Mouse (Mus musculus) CD4-positive, CD25-positive, alpha-beta regulatory T cell, adult 4 months (primary cell): ENCODE measurements around the gene Slc25a34. TPM values are rescaled to one million over a fixed set of nuclear protein-coding genes. Genes with fewer than 3 reads are reported as not detected.

ENCODE experiments used
- ATAC-seq: one replicate; pipeline ENCODE4 v1.8.0; 2017
- polyA plus RNA-seq, 2 experiments: library from polyadenylated mRNA; unstranded; fragments of 100-300 nt; shearing (Covaris generic); gene quantifications; one replicate each; pipeline ENCODE4 v1.2.1; 2017

Slc25a34 gene
- polyA plus RNA-seq, 2 experiments from 2014 or later, result not detected

DNA sequence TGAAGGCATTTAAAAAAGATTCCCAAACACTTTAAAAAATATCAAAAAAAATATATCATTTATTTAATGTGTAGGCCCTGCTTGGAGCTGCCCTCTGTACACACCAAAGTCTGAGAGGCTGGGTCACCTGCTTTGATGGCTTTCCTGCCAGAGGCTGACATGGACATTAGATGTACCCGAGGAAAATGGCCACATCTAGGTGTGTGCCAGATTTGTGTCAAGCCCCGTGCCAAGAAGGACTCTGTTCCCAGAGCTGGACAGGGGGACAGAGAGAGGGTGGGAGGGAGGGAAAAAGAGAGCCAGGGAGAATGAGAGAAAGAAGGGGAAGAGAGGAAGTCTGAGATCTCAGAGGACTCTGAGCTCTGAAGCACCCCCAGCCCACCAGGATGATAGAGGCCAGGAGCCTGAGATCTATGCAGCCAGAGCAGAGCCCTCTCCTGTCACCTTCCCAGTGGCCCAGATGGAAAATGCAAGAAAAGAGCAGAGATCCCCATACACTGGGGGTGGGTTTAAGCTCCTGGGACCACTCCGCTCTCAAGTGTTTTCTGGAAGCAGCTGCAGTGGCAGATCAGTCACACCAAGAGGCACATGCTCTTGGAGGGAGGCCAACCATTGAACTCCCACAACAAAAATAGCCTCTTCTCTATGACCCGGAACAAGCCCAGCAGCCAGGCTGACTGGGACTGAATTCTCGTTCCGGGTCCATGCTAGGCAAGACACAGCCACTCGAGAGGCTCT is 19.7 kb upstream of the Slc25a34 start:
- no peak for ATAC-seq

DNA sequence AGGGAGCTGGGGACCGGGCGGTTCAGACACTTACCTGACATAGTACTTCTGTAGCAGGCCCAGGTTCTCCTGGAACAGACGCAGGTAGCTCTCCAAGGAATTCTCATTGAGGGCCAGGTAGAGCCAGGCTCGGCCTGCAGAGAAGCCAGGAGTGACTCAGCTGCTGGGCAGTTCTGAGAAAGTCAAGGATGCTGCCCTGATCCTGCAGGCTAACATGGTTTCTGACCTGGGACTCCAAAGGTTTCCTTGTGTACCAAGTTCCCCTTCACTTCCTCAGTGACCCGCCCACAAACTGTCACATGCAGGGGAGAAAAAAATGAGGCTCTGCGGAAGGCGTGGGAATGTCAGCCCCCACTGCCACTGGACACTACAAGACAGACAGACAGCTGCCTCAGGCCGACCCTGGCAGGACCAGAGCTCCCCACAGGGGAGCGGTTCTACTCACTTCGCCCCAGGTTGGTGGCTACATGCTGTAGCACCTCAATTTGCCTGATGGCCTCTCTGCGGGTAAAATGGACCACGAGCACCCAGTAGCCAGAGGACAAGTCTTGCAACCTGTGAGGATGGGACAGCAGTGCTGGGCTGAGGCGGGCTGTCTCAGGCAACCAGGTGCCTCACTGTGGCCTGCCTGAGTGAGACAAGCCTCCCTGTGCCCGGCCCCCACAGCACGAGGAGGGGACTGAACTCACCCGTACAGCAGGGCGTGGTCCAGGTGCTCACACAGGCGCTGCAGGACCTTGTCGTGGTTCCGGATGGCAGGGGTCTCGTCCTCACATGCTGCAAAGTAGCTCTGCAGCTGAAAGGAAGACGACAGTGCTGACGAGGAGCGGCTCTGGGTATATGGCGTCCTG is 18.6 kb upstream of the Slc25a34 start:
- ATAC-seq, result no peak

DNA sequence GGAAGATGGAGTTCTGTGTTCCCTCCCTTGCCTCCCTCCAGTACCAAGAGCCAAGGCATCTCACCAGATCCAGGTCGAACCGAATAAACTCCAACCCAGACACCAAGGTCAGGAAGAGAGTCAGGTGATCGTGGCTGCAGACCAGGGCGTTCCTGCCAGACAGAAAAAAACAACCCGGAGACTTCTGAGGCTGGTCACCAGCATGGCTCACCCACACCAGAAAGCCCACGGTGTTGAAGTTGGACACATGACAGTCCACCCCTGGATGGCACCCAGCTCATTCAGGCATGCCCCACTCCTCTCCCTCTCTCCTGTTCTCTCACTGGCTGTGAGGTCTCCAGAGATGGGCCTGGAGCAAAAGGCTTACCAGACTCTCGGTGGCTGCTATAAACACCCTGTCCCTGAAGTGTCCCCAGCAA is 17.7 kb upstream of the Slc25a34 start:
- no peak for ATAC-seq

DNA sequence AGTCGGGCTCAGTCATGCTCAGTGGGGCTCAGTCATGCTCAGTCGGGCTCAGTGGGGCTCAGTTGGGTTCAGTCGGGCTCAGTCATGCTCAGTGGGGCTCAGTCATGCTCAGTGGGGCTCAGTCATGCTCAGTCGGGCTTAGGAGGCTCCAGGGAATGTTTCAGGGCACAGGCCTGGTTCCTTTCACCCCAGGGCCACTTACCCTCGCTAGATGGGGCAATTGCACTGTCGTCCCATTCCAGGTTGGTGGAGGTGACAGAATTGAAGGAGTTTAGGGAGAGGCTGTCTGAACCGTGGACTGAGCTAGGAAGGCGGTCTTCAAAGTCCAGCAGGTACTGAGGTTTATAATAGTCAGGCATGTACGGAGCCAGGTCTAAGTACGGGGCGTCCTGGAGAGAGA is 15.9 kb upstream of the Slc25a34 start:
- ATAC-seq, result no peak

DNA sequence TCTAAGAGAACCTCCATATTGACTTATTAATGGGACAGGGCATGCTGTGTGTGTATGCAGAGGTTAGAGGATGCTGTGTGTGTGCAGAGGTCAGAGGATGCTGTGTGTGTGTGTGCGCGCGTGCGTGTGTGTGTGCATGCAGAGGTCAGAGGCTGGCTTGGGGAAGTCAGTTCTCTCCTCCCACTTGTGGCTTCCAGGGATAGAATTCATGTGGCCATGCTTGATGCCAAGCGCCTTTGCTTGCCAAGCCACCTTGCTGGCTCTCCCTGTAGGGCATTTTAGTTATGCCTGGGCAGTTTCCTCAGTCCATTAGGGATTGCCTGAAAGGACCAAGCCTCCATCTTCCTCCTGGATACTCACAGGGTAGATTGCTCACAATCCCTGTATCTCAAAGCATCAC is 13.1 kb upstream of the Slc25a34 start:
- no peak for ATAC-seq

DNA sequence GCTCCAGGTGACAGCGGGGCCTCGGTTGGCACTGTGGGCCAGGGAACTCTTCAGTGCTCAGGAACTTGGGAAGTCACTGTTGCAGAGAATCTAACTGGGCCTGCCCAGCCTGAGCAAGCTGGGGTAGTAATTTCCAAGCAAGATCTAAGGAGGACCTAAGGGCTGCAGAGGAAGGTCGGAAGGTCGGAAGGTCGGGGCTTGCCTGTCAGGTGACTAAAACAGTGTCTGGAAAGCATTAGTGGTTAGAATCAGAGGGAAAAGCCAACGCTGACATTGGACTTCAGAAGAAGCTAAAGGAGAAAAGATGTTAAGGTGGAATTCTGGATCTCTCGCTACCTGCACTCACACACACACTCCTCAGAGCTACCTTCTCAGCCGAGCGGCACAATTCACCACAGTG is 12.4 kb upstream of the Slc25a34 start:
- no peak for ATAC-seq

DNA sequence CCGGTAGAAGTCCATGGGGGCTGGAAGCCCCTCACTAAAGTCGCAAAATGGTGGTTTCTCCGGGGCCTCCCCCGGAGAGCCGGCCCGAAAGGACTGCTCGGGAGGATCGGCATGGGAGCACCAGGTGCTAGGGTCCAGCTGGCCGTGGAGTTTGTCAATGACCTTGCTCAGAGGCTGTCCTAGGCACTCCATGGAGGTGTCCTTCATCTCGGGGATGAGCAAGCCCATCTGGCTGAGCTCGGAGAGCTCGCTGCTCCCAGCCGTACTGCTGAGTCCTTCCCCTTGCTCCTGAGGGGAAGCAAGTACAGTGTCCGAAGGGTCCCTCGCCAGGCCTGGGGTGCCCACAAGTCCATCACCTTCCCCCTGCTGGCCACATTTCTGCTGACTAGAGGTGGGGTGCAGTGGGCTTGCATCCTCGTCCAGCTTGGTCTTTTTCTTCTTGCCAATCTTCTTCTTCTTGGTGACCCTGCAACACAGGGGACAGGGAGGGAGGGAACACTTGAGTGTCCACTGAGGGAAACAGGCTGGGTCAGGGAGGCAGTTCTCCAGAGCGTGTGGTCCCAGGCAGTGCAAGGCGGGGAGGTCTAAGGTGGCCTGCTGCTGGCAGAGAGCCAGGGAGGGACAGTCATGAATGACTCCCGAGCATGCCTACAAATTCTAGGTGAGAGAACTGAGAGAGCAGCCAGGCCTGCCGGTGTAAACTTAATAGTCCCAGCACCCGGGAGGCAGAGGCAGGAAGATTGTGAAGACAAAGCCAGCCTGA is 8.7 kb upstream of the Slc25a34 start:
- no peak for ATAC-seq

DNA sequence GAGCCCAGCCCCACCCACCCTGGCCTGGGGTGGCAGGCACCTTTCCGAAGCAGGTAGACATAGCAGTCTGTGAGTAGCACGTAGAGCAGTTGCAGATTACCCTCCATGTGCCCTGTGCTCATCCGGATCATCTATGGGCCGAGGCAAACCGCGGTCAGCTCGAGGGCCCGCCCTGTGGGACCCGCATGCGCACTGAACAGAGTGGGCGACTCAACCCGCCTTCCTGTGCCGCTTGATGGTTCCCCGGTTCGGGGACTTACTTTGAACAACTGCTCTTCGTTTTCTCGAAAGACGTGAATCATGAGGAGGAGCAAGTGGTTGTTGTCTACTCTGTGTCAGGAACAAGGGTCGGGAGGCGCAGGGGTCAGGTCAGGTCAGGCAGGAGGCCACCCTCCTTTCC is 7.6 kb upstream of the Slc25a34 start:
- no peak for ATAC-seq

- no peak for ATAC-seq
Measured at GRCm38 (mm10) chr4:141630021-141630420, 6.4 kb upstream of the Slc25a34 start.

DNA sequence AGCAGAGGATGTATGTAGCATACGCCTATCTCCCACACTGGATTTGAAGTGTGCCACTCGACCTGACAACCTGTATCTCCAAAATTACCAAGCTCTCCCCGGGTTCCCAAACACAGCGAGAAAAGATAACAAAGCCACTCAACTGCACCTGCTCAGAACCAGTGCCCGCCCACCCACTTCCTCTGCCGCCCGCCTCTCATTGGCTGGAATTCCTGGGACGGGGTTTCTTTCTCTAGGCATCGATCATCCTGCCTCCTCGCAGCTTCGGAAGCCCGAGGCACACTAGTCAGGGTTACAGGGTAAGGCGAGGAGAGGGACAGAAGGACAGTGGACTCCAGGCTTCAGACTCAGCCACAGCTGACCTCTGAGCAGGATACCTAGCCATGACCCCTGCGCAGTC is 5.0 kb upstream of the Slc25a34 start:
- no peak for ATAC-seq

GRCm38 (mm10) chr4:141627502-141627901 is 3.9 kb upstream of the Slc25a34 start:
- ATAC-seq, result no peak

GRCm38 (mm10) chr4:141625774-141626550 is 2.3 kb upstream of the Slc25a34 start:
- ATAC-seq, result no peak

- ATAC-seq, result peak; percentile 85
Measured at GRCm38 (mm10) chr4:141624983-141625773, 1.6 kb upstream of the Slc25a34 start.

DNA sequence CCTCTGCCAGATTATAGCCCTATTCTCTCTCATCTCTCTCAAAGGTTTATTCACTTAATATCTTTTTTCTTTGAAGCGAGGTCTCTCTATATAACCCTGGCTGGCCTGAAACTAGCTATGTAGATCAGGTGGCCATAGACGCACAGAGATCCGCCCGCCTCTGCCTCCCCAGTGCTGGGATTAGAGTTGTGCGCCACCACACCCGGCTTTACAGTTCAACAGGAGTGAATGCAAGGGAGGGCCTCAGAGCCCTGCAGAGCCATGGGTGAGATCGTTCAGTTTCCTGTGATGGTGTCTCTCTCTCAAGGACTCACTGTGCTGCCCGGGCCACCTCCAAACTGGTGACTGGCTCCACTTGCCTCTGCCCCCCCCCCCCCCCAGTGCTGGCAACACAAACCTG is 513 bp upstream of the Slc25a34 start:
- no peak for ATAC-seq

- ATAC-seq, result no peak
Measured at GRCm38 (mm10) chr4:141623037-141623436, 584 bp downstream of the Slc25a34 start.

GRCm38 (mm10) chr4:141622580-141622979 is 1.0 kb downstream of the Slc25a34 start:
- ATAC-seq, result no peak

DNA sequence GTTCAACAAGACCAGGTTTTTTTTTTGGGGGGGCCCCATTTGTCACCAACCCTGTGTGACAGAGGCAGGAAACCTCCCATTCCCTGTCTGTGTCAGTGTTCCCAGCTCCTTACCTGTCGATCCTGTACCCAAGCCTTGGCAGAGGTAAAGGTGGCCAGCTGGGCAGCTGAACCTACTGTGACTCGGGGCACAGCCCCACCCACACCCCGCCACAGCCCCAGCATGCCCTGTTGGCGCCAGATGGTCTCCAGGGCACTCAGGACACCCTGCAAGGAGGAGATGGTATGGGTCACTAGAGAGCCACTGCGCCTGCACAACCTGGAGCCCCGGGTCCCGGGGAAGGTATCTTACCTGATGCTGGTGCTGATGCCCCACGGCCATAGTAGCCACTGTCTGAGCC is 1.5 kb downstream of the Slc25a34 start:
- ATAC-seq, result no peak

GRCm38 (mm10) chr4:141621297-141621696 is 2.3 kb downstream of the Slc25a34 start:
- no peak for ATAC-seq

DNA sequence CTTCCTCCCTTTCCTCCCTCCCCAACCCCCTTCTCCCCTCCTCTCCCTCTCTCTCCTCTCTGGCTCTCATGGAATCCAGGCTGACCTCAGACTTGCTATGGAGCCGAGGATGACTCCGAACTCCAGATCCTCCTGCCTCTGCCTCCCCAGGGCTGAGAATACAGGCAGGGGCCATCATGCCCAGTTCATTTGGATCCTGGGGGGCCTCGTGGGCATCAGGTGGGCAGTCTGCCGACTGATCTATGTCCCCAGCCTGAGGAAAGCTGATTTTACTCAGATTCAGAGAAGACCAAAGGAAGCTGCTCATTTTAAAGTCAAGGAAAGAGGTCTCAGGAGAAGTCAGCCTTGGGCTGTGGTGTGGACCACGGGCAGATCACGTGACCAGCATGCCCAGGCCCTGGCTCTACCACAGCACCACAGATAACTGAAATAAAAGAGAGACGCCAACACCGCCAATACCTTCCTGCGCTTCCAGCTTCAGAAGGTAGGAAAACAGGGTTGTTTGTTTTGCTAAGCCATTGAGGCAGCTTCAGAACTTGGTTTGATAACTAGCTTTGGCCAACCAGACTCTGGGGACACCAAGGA is 4.2 kb downstream of the Slc25a34 start:
- ATAC-seq, result no peak

- ATAC-seq, result peak; percentile 80
Measured at GRCm38 (mm10) chr4:141618565-141619243, 4.9 kb downstream of the Slc25a34 start, which contains the start of gene Tmem82. Tmem82 (minus strand) TSS chr4:141618633.
